Mouse (Mus musculus) olfactory bulb, adult 2 months (tissue): ENCODE measurements at regions not wholly inside any gene's neighbourhood (a gene's known extent, or its start where the extent isn't known, plus 50 kb on each side); places are given as distances from the start of the nearest gene placed in this dataset.

Experiments
- CTCF ChIP-seq: fragments of 200-500 bp; IDR thresholded peaks from 2 replicates; pipeline ENCODE4 v1.5.1; 2012; ENCODE audit warnings: low read depth, mild to moderate bottlenecking, low read length, moderate library complexity; ENCODE audit not compliant: insufficient read depth
- POLR2A ChIP-seq: fragments of 200-500 bp; IDR thresholded peaks from 2 replicates; pipeline ENCODE4 v1.6.1; 2012; ENCODE audit warnings: mild to moderate bottlenecking, low read depth, low read length, moderate library complexity; ENCODE audit not compliant: insufficient read depth

GRCm38 (mm10) chr15:62190977-62191614, 1268.3 kb upstream of the A1bg start:
- TF ChIP-seq CTCF (no peak), POLR2A (no peak)
